Mouse (Mus musculus) ZHBTc4 (cell line): ENCODE measurements at regions not wholly inside any gene's neighbourhood (a gene's known extent, or its start where the extent isn't known, plus 50 kb on each side); places are given as distances from the start of the nearest gene placed in this dataset.

Experiments used
- DNase-seq: peaks from one replicate; pipeline ENCODE4 v3.0.0-alpha.2; 2011; ENCODE audit warnings: low read depth, low spot score

DNA sequence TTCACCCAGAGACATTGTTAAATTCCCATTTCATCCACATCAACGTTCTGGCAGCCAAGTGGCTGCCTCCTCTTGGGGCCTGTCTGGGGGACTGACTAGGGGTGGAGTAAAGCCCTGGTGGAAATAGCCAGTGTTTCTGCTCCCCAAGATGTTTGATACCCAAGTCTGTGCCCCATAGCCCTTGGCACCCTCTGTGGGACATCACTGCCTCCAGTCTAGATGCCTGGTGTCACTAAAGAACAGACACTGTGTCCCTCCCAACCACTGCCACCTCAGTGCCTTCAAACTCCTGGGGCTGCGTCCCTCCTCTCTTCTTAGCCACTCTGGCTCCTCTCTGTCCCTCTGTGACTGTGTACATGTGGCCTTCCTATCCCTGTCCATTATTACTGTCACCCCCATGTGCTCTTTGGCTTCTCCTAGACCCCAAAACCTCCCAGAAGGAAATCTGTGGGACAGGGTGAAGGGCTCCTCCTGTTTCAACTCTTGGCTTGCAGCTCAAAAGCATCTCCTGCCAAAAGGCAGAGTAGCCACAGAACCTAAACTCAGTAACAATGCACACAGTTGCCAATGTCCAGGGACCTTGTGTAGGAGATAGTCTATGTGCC, 224.8 kb upstream of the Irx4 start:
- no peak for DNase-seq

DNA sequence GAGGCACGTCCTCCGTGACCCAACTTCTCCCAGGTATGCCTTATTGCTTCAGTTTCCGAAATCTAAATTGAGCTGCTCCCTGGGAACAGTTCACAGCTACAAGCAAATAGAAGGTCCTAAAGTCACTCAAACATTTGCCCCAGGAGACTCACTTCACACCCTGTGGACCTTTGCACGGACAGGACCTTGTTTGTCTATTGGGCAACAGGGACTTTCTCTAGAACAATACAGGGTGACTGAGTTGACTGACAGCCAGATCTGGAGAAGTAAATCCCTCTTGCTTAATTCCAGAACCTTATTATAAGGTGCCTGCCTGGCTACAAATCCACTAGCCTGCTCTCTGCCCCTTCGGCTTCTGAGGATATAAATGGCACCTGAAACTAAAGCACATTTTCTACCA, 220.5 kb upstream of the Irx4 start:
- no peak for DNase-seq

DNA sequence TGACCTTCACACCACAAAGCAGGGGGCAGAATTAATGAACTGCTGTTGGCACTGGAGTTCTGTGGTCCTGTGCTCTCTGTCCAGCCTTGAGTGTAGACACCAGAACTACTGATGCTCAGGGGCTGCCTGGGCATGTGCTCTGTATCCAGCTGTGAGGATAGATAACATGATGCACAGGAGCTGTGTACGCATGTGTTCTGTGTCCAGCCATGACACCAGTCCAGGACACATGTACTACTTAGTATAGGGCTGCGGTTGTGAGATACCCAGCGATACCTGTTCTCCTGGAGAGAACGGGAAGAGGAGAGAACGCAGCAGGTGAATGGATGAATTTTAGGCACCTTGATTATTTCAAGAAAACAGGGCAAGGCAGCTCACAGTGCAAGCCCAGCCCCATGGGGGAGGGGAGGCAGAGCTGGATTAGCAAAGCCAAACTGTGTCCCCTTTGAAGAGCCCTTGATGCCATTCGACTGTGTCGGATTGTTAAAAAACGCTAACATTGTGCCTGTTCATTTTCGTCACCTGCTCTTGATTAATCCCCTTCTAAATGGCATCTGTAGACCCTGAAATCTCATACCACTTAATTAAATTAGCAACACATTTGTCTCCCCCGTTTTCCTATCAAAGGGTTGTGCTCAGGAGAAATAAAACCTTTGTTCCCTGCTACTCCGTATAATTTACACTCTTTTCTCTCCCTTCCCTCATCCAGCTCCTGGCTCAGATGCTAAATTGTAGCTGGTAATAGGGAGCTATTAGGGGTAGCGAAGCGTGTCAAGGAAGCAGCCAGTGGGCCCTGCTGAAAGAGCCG, 218.8 kb upstream of the Irx4 start:
- DNase-seq, result no peak

DNA sequence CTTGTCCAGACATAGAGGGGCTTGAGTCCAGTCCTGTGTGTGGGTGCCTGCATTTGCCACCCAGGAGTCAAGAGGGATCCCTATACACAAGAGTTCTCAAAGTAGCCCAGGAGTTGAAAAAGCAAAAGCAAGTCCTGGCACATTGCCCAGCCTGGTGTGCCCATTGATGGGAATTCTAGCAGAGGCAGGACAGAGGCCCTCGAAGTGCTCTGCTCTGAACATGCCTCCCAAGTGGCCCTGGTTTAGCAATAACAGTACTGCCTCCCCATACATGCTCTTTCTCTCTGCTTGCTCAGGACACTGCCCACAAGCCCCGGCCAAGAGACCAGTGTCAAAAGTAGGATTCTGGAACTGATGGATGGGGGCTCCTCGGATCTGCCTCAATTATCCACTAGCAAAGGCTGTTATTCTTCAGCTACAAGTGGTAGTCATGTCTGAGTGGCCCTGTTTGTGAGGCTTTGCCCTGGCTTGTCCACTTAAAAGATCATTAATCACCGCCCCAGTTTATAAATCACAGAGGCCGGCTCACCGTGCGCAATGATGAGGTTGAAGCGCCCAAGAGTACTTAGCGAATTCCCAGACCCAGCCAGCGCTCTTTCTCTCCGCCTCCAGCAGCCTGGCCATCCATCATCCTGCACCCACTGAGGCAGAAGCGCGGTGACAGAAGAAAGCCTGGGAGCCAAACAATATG, 190.3 kb upstream of the Irx4 start:
- no peak for DNase-seq

DNA sequence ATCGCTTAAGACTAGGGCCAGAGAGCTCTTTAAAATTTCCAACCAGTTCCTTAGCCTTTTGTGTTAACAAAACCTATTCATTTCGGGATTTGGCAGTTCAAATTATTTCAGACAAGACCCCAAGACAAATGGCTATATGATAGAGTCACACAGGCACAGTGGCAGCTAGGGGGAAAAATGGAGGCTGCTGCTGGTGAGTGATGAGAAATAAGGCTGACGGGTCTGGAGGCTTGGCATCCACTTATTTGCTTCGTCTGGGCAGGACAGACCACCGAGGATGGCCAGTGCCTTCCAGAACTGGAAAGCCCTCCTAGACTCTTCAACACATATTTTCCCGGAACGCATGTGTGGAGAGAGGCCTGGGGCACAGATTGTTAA, 189.8 kb upstream of the Irx4 start:
- no peak for DNase-seq

DNA sequence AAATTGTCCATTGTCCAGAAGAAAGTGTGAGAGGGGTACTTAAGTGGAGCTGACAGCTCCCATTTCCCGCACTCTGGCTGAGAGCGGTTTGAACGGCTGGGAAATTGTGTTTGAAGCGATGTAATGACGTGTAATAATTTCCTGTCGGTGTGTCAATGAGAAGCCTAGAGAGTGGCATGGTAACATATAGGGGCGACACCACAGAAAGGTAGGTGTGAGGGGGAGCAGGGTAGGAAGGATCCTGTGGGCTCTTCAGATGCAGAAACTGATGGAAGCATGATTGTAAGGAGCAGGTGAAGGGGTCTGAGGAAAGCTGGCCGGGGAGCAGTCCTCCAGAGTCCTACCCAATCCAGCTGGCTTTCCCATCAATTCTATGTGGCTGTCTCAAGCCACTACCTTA, 189.2 kb upstream of the Irx4 start:
- no peak for DNase-seq

DNA sequence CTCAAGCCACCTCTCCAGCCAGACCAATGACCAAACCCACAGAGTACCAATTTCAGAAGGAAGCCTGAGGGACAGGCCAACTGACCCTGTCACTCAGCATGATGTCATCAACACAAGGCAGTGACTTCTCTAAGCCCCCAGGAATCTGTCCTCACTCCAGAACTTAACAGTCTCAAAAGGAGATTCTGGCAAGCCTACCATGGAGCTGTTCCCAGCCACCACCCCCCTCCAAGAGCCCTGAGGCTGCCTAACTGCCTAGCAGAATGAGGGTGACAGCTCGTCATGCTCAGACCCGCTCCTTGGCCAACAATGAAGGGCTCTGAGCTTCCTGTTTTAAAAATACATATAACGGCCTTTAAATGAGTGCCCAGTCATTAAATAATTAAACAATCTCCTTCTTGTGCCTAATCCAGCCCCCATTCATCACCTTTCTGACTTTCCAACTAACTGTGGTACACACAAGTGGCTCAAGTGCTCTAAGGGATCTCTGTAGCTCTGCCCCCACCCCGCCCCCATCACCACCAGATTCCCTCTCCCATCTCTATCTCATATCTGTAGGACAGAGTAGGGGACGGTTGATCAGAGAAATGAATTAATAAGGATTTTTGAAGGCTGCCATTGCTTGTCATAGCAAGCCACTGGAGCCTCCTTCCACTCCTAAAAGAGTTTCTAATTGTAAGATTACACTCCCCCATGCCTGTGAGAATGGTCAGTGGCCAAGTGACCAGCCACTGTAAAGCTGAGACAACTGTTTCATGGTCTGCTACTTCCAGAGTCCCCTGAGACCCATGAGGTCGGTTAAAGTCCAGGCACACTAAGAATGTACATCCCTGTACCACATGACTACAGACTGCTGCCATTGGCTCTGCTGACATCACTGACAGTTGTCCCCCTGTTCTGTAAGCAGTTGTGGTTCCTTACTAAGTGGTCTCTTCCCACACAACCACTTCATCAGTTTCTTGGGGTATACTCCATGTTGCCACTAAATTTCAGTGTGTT, 188.1 kb upstream of the Irx4 start:
- DNase-seq, result no peak

DNA sequence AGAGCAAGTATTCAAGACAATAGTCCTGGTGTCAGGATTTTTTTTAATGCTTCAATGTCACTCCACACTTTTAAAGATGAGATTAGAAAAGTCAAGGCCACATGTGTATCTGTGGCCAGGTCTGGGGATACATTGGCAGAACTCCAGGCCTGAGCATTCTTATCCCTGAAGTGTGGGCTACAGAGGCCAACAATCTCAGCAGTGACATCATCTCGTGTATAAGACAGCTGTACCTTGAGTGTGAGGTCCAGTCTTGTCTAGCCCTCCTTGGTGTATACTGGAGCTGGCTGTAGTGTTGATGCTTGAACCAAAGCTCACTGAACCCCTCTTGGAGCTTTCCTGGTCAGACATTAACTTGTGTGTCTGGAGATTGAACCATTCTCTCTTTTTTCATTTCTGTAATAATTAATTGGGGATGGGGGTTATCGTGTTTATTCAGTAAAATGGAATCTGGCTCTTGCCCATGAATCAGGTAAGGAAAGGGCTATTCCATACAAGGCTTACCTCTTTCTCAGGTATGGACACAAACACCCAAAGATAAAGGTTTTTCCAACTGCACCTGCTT, 182.3 kb upstream of the Irx4 start:
- no peak for DNase-seq

DNA sequence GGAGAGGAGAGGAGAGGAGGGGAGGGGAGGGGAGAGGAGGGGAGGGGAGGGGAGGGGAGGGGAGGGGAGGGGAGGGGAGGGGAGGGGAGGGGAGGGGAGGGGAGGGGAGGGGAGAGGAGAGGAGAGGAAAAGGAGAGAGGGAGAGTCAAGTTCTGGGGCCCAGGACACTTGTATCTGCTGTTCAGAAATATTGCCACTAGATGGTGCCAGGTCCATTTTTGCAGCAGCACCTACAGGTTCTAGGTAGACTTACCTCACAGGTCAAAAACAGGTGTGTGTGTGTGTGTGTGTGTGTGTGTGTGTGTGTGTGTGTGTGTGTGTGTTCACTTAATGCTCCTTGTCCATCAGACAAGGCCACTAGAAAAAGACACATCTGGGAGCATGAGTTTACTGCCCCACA, 172.5 kb upstream of the Irx4 start:
- DNase-seq, result peak; percentile 43

DNA sequence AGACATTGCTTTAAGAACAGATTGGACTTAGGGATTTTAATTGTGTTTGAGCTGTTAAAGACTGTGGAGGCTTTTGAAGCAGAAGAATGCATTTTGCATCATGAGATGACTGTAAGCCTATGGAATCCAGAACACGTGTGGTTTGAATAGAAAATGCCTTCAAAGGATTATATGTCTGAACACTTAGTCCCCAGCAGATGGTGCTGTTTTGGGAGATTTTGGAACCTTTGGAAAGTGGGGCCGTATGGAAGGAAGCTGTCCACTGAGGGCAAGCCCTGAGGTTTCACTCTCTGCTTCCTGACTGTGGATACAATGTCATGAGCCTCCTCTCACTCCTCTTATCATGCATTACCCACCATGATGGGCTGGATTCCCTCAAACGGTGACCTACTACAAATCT, 168.4 kb upstream of the Irx4 start:
- DNase-seq, result peak; percentile 58

DNA sequence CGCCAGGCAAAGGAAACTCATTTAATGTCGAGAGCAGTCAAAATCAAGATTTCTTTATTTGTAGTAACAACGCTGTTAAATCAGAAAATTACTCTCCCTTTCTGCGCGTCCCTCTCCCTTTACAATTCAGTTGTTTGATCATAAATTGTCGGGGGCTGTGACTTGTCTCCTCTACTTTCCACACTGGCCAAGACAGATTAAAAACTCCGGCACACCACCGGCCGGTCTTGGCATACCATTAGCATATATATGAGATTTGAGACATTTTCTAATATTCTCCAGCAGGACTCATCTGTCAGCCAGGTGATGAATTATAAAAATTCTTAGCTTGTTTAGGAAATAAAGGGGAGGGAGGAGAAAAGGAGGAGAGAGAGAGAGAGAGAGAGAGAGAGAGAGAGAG, 162.8 kb upstream of the Irx4 start:
- DNase-seq, result no peak

DNA sequence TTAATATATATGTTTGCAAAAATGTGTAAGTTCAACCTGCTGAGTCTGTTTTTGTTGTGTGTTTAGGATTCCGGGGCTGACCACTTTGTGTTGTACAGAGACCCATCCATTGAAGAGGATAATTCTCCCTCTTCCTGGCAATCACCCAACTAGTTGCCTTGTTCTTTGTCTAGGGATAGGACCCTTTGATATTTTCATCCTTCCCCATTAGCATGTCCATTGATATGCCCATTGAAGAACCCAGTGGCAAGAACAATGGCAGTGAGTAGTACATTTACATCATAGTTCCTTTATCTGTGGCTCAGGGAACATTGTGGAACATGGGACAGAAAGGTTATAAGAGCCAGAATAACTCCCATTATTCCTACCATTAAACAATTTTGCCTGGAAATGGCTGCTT, 160.9 kb upstream of the Irx4 start:
- DNase-seq, result peak; percentile 90

DNA sequence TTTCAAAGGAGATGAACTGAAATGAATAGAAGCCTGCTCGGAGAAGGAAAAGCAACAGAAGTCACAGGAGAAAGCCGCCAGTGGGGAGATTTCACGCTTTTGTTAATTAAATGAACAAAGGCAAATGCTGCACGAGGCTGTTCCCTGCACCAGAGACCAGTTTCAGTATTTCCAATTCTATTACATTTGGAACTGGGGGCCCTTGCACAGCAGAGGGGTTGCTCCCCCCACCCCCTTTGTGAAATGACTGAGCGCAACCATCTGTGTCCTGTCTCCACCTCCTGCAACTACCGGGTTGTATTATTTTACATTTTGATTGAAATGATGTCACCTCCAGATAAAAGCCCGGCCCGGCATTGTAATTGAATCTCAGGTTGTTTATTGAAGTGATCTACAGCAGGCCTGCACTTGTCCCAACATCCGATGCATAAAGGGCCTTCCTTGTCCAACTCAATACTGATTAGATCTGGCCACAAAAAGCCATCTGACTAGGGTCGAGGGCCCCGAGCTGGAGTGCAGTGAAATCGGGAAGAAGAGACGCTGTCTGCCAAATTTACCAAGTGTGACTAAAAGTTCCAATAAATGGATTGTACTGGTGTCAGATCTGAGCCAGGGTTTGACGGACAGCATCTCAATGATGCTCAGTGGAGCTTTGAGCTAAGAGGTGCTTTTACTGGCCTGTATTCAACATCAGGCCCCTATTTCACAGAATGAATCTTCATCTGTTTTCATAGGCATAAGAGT, 152.9 kb upstream of the Irx4 start:
- no peak for DNase-seq

DNA sequence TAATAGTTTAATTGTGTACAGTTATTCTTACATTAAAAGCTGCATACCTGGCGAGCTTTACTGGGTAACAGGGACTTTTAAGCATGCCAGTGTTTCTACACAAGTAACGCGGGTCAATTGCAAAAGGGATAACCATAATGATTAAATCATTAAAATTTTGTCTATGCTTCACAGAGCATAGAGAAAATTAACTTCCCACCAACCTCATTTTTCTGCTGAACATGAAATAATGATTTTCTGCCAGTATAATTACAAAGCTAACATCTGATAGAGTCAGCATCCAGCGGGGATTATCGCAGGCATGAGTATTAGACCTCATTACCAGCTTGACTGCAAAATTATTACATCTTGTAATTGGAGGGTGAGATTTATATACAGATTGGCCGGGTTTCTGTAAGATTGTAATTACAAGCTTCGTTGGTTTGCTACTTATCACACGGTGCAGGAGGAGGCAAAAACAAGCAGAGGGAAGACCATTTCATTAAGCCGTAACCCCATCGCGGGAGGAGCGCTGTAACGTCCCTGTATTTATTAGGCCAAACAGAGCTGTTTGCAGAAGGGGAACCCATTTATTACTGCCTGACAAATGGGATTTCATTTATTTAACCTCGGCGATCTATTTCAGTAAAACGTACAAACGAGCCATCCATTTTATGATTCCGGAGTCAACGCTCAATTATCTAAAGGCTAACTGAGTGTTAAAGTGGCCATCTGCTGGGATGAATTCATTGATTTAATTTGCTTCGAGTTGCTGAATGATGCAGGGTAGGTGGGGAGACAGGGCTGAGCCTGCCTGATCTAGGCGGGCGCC, 143.3 kb upstream of the Irx4 start:
- DNase-seq, result no peak

DNA sequence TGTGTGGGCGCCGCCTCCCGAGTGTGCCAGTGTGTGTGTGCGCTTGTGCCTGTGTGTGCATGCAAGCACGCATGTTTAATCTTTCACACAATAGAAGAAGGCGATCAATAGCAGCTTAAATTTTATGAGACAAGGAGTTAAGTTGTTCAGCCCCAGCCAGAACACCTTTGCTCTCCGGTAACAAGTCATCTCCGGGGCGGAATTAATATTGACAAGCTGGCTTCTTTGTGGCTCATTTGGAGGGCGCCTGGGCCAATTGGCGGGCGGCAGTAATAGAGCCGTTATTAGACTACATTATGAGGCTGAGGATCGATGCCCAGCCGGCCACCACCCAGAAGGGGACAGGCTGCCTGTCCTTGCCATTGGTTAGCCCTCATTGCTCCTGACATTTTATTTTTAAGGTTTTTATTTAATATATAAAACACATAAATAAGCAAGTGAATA, 142.6 kb upstream of the Irx4 start:
- peak; percentile 18 for DNase-seq

DNA sequence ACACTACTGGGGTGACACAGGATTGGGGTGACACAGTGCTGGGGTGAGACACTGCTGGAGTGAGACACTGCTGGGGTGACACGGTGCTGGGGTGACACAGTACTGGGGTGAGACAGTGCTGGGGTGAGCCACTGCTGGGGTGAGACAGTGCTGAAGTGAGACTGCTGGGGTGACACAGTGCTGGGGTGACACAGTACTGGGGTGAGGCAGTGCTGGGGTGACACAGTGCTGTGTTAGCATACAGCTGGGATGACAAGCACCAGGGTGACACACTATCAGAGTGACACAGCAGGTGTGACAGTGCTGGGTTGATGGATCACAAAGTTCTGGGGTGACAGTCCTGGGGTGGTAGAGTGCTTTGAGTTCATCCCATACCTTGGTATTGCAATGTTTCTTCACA, 137.3 kb upstream of the Irx4 start:
- DNase-seq, result no peak

DNA sequence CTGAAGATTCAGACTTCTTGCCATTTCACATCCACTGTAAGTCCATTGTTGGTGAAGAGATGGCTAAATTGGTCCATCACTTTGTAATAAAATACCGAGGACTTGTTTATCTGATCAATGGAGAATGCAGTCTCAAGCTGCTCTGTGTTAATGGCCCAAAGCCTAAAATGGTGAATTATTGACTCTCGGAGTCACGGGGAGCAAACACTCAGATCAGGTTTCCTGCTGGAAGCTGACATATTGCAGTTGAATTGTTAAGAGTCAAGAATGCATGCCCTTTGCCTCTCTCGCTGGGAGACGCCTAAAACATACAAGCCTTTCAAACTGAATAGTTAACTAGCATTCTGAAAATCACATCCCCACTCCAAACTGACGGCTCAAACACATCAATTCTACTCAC, 129.0 kb upstream of the Irx4 start:
- DNase-seq, result no peak

DNA sequence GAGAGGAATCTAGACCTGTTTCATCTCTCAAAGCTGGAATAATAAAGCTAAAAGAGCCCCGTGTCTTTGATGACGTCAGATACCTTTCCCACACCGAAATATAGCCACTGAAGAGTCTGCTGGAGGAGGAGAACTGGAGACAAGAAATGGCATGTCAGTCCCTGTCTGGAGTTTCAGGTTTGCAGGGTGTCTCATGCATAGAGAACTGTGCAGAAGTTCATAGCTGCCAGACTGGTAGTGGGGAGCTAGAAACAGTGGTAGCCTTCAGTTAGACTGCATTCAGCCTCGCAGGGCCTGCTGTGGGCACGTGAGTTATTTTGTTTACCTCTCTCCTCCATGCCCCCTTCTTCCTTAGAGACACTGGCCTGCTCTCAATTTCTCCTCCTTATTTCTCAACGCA, 127.5 kb upstream of the Irx4 start:
- no peak for DNase-seq

DNA sequence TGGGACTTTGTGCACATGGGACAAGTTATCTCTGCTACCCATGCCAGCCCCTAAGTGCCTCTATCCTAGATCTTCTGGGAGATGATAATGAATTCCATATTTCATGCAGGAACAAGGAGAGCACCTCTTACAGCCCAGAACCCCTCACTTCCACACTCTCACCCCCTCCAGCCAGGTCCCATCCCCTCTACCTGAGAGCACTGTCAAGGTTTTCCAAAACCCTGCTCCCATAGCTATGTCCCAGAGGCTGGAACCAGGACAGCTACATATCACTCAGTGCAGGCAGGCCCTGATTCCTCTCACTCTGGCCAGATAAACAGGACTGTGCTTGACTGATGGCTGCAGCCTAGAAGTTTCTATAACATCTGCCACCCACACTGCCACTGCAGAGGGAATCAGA, 125.3 kb upstream of the Irx4 start:
- no peak for DNase-seq

DNA sequence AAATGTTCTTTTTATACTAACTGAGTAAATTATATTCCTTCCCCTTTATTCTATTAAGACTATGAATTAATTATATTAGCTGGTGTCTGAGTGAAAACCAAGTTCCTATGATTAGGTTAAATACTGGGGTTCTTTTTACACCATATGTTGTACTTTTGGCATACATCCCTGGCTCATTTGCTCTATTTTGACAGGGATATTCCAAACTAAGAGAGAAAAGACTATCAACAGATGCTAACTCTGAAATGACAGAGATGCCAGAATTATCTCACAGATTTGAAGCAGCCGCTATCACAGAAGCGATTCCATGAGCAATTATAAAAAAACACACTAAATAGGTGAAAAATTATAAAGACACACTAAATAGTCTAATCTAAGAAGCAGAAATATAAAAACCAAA, 119.0 kb upstream of the Irx4 start:
- no peak for DNase-seq
